Mouse (Mus musculus): Measurements from ENCODE around the gene Apaf1. TPM values are rescaled to one million over a fixed set of nuclear protein-coding genes. Genes with fewer than 3 reads are reported as not detected.

Gene Apaf1
- total and polyA plus RNA-seq, 3 experiments = 16.0 to 27.3 (median 22.1) TPM

Other genes with a start within 250 kb of the Apaf1 start
- gene Ikbip, start 170 bp upstream of the Apaf1 start, total RNA-seq (2012; rRNA removed) = 6.2 and 7.2 TPM in 2 replicates
- 4.7 and 6.0 TPM in 2 replicates for gene Ikbip, start 170 bp upstream of the Apaf1 start, total RNA-seq (2014; rRNA removed)
- 2.1 and 2.5 TPM in 2 replicates for gene Ikbip, start 170 bp upstream of the Apaf1 start, polyA plus RNA-seq (2012; ENCODE audit: insufficient read length, low read depth)
- gene Slc25a3, start 41.3 kb upstream of the Apaf1 start, total RNA-seq (2012; rRNA removed) = 428 and 431 TPM in 2 replicates
- 509 and 560 TPM in 2 replicates for gene Slc25a3, start 41.3 kb upstream of the Apaf1 start, total RNA-seq (2014; rRNA removed)
- 670 and 792 TPM in 2 replicates for gene Slc25a3, start 41.3 kb upstream of the Apaf1 start, polyA plus RNA-seq (2012; ENCODE audit: insufficient read length, low read depth)
- gene Tmpo, start 98.5 kb upstream of the Apaf1 start, total RNA-seq (2012; rRNA removed) = 163 and 179 TPM in 2 replicates
- 467 and 525 TPM in 2 replicates for gene Tmpo, start 98.5 kb upstream of the Apaf1 start, total RNA-seq (2014; rRNA removed)
- 177 and 198 TPM in 2 replicates for gene Tmpo, start 98.5 kb upstream of the Apaf1 start, polyA plus RNA-seq (2012; ENCODE audit: insufficient read length, low read depth)